Mouse (Mus musculus): ENCODE results near the gene Ptprh.

- TF ChIP-seq CTCF (IDR thresholded peaks at IDR 0.05; ENCODE audit: low read depth) = peak; percentile 48
- no peak; the same call in 1 of the 2 replicates for TF ChIP-seq EP300 (IDR thresholded peaks at IDR 0.05; ENCODE audit: low read depth)
These were observed 20.5 kb upstream of the Ptprh start for GRCm38 (mm10) chr7:4624343-4624742.
